In genomic region chr19:23922601-23923000, GRCm38 (mm10) we compare ENCODE assay signal across 25 mouse cellular contexts.
"Had no signal": no experiment of that assay in that cellular context is flagged by ENCODE, and none has a peak within 500 bp of the region (broad histone marks: within the 10 kb centered on the region; RNA-seq: fewer than 3 reads in every experiment).

No protein-coding gene starts in this region.

- DNase-seq: gastrocnemius, adult 2 months; gastrocnemius, postnatal 10 days; gastrocnemius, postnatal 25 days; heart, adult 18-20 months; heart, postnatal 10 days; heart, postnatal 4 days; kidney, adult 18-20 months; kidney, adult 8-10 months; kidney, postnatal 10 days; kidney, postnatal 25 days; kidney, postnatal 4 days; liver; liver, embryonic 13.5 days had no signal

- H3K27ac ChIP-seq: gastrocnemius, adult 2 months; heart, embryonic 10.5 days; hindbrain, embryonic 10.5 days; hindbrain, embryonic 12.5 days; hindbrain, embryonic 14.5 days; intestine, embryonic 15.5 days; layer of hippocampus, adult 2 months; limb, embryonic 10.5 days; limb, embryonic 12.5 days; liver, embryonic 13.5 days had no signal

- ATAC-seq: hindbrain, embryonic 16.5 days; inflammation-experienced regulatory T-cells, adult 6 months; intestine, embryonic 15.5 days; intestine, postnatal 0 days had no signal

- H3K4me3 ChIP-seq: gastrocnemius, adult 2 months; heart, embryonic 10.5 days; heart, embryonic 12.5 days; hindbrain, embryonic 10.5 days; hindbrain, embryonic 12.5 days; intestine, embryonic 15.5 days; layer of hippocampus, adult 2 months; limb, embryonic 10.5 days; limb, embryonic 12.5 days; liver, embryonic 13.5 days had no signal
